Mouse (Mus musculus) hindbrain, embryonic 15.5 days (tissue): ENCODE data around the gene Tmem147. TPM values are rescaled to one million over a fixed set of nuclear protein-coding genes. Genes with fewer than 3 reads are reported as not detected.

ENCODE experiments used
- polyA plus RNA-seq: library from polyadenylated mRNA; unstranded; fragments of >200 nt; fragmentation: Nextera tagmentation; extraction: Ambion mirVana; gene quantifications from 2 replicates; pipeline ENCODE4 v1.2.1, GENCODE M21; 2015

Gene Tmem147
- polyA plus RNA-seq, 1 experiment from 2014 or later, result 273 TPM

Other genes with a start within 250 kb of the Tmem147 start
- 0.36 TPM in 1 of 2 replicates, not detected in the other for gene Prodh2, start 235.9 kb downstream of the Tmem147 start, polyA plus RNA-seq
- 101 and 135 TPM in 2 replicates for gene Arhgap33, start 194.5 kb downstream of the Tmem147 start, polyA plus RNA-seq
- gene Hspb6, start 177.4 kb downstream of the Tmem147 start, polyA plus RNA-seq, result 11.1 and 13.2 TPM in 2 replicates
- 8.4 and 9.1 TPM in 2 replicates for gene Proser3, start 177.2 kb downstream of the Tmem147 start, polyA plus RNA-seq
- 52.7 and 53.1 TPM in 2 replicates for gene Lin37, start 169.7 kb downstream of the Tmem147 start, polyA plus RNA-seq
- gene U2af1l4, start 166.2 kb downstream of the Tmem147 start, polyA plus RNA-seq, result 89.7 and 92.1 TPM in 2 replicates
- 15.4 and 17.5 TPM in 2 replicates for gene Gm49396, start 166.2 kb downstream of the Tmem147 start, polyA plus RNA-seq
- 124 and 134 TPM in 2 replicates for gene Psenen, start 165.9 kb downstream of the Tmem147 start, polyA plus RNA-seq
- 5.5 and 6.0 TPM in 2 replicates for gene Igflr1, start 164.1 kb downstream of the Tmem147 start, polyA plus RNA-seq
- 9.2 and 9.8 TPM in 2 replicates for gene Kmt2b, start 140.8 kb downstream of the Tmem147 start, polyA plus RNA-seq
- 0.10 and 0.37 TPM in 2 replicates for gene Zbtb32, start 130.6 kb downstream of the Tmem147 start, polyA plus RNA-seq
- 0.51 and 0.82 TPM in 2 replicates for gene Upk1a, start 116.7 kb downstream of the Tmem147 start, polyA plus RNA-seq
- gene Cox6b1, start 103.4 kb downstream of the Tmem147 start, polyA plus RNA-seq, result 1,185 and 1,301 TPM in 2 replicates
- gene Etv2, start 93.7 kb downstream of the Tmem147 start, polyA plus RNA-seq, result not detected in 2 replicates
- gene Rbm42, start 79.2 kb downstream of the Tmem147 start, polyA plus RNA-seq, result 131 and 139 TPM in 2 replicates
- gene Haus5, start 64.5 kb downstream of the Tmem147 start, polyA plus RNA-seq, result 25.9 and 29.9 TPM in 2 replicates
- gene Pmis2, start 57.9 kb downstream of the Tmem147 start, polyA plus RNA-seq, result not detected in 2 replicates
- not detected in 2 replicates for gene 2200002J24Rik, start 30.6 kb downstream of the Tmem147 start, polyA plus RNA-seq
- gene Atp4a, start 17.3 kb downstream of the Tmem147 start, polyA plus RNA-seq, result 3.1 and 3.3 TPM in 2 replicates
- gene Gapdhs, start 14.1 kb upstream of the Tmem147 start, polyA plus RNA-seq, result 0.79 and 1.4 TPM in 2 replicates
- 2.2 TPM in 2 replicates for gene Sbsn, start 21.9 kb upstream of the Tmem147 start, polyA plus RNA-seq
- 2.0 and 3.0 TPM in 2 replicates for gene Dmkn, start 34.2 kb upstream of the Tmem147 start, polyA plus RNA-seq
- gene Krtdap, start 58.4 kb upstream of the Tmem147 start, polyA plus RNA-seq, result 0.52 and 2.8 TPM in 2 replicates
- 0.21 TPM in 1 of 2 replicates, not detected in the other for gene Ffar2, start 94.2 kb upstream of the Tmem147 start, polyA plus RNA-seq
- gene Ffar3, start 126.6 kb upstream of the Tmem147 start, polyA plus RNA-seq, result 0.13 TPM in 1 of 2 replicates, not detected in the other
- not detected in 2 replicates for gene Ffar1, start 132.0 kb upstream of the Tmem147 start, polyA plus RNA-seq
- 0.35 TPM in 1 of 2 replicates, not detected in the other for gene Cd22, start 150.8 kb upstream of the Tmem147 start, polyA plus RNA-seq
- 4.1 and 5.0 TPM in 2 replicates for gene Mag, start 185.3 kb upstream of the Tmem147 start, polyA plus RNA-seq
- not detected in 2 replicates for gene Hamp2, start 195.1 kb upstream of the Tmem147 start, polyA plus RNA-seq
- not detected in 2 replicates for gene Hamp, start 214.5 kb upstream of the Tmem147 start, polyA plus RNA-seq
- gene Usf2, start 227.3 kb upstream of the Tmem147 start, polyA plus RNA-seq, result 27.3 and 29.3 TPM in 2 replicates
- 24.3 and 24.4 TPM in 2 replicates for gene Lsr, start 243.9 kb upstream of the Tmem147 start, polyA plus RNA-seq
- 0.69 and 1.1 TPM in 2 replicates for gene Fam187b, start 244.2 kb upstream of the Tmem147 start, polyA plus RNA-seq